Mouse (Mus musculus) naive thymus-derived CD4-positive, alpha-beta T cell, adult 5 months (primary cell): ENCODE data around the gene Rnase1. TPM values are rescaled to one million over a fixed set of nuclear protein-coding genes. Genes with fewer than 3 reads are reported as not detected.

ENCODE experiments used
- polyA plus RNA-seq: library from polyadenylated mRNA; unstranded; fragments of 100-300 nt; shearing (Covaris generic); gene quantifications from one replicate; pipeline ENCODE4 v1.2.1, GENCODE M21; 2017

The Rnase1 gene
- polyA plus RNA-seq: not detected

GRCm38 (mm10) chr14:51146685-51147084, at the start of gene Rnase1:
Gene Rnase1, minus strand, starts transcription at chr14:51146785.

GRCm38 (mm10) chr14:51161976-51162375, 15.4 kb upstream of the Rnase1 start, which contains the start of gene Rnase2b:
Gene Rnase2b, plus strand, starts transcription at chr14:51162260.

GRCm38 (mm10) chr14:51113916-51114560, 32.5 kb downstream of the Rnase1 start, which contains the start of gene Eddm3b:
Gene Eddm3b, plus strand, starts transcription at chr14:51114426.

Other genes with a start within 250 kb of the Rnase1 start
- gene Klhl33, start 249.3 kb downstream of the Rnase1 start, polyA plus RNA-seq: 0.14 TPM
- gene Osgep, start 221.9 kb downstream of the Rnase1 start, polyA plus RNA-seq: 101 TPM
- 62.6 TPM for gene Apex1, start 221.8 kb downstream of the Rnase1 start, polyA plus RNA-seq
- 138 TPM for gene Pip4p1, start 215.9 kb downstream of the Rnase1 start, polyA plus RNA-seq
- 26.3 TPM for gene Pnp, start 215.7 kb downstream of the Rnase1 start, polyA plus RNA-seq
- not detected for gene Gm49342, start 202.3 kb downstream of the Rnase1 start, polyA plus RNA-seq
- not detected for gene Pnp2, start 190.8 kb downstream of the Rnase1 start, polyA plus RNA-seq
- gene Rnase10, start 139.0 kb downstream of the Rnase1 start, polyA plus RNA-seq: not detected
- gene Rnase9, start 104.9 kb downstream of the Rnase1 start, polyA plus RNA-seq: not detected
- not detected for gene Rnase11, start 96.6 kb downstream of the Rnase1 start, polyA plus RNA-seq
- not detected for gene Rnase12, start 89.1 kb downstream of the Rnase1 start, polyA plus RNA-seq
- gene Olfr750, start 72.3 kb downstream of the Rnase1 start, polyA plus RNA-seq: 0.09 TPM
- gene Rnase4, start 55.7 kb downstream of the Rnase1 start, polyA plus RNA-seq: 0.39 TPM
- gene Ang, start 55.6 kb downstream of the Rnase1 start, polyA plus RNA-seq: not detected
- not detected for gene Eddm3b, start 32.4 kb downstream of the Rnase1 start, polyA plus RNA-seq
- not detected for gene Rnase6, start 22.9 kb downstream of the Rnase1 start, polyA plus RNA-seq
- not detected for gene Rnase2b, start 15.5 kb upstream of the Rnase1 start, polyA plus RNA-seq
- not detected for gene Ang2, start 52.4 kb upstream of the Rnase1 start, polyA plus RNA-seq
- not detected for gene Ear14, start 56.6 kb upstream of the Rnase1 start, polyA plus RNA-seq
- gene Rnase2a, start 109.3 kb upstream of the Rnase1 start, polyA plus RNA-seq: not detected
- not detected for gene Gm7247, start 215.0 kb upstream of the Rnase1 start, polyA plus RNA-seq